Mouse (Mus musculus) olfactory bulb, adult 2 months (tissue): Measurements from ENCODE around the gene Cecr2.

Source experiments
- CTCF ChIP-seq: fragments of 200-500 bp; IDR thresholded peaks from 2 replicates; pipeline ENCODE4 v1.5.1; 2012; ENCODE audit warnings: low read depth, mild to moderate bottlenecking, low read length, moderate library complexity; ENCODE audit not compliant: insufficient read depth
- POLR2A ChIP-seq: fragments of 200-500 bp; IDR thresholded peaks from 2 replicates; pipeline ENCODE4 v1.6.1; 2012; ENCODE audit warnings: mild to moderate bottlenecking, low read depth, low read length, moderate library complexity; ENCODE audit not compliant: insufficient read depth

GRCm38 (mm10) chr6:120627096-120627495 is 39.1 kb upstream of the Cecr2 start:
- no peak for TF ChIP-seq CTCF
- TF ChIP-seq POLR2A, result no peak
